Comparison of ENCODE assay signal across 26 mouse cellular contexts in the genomic region with DNA sequence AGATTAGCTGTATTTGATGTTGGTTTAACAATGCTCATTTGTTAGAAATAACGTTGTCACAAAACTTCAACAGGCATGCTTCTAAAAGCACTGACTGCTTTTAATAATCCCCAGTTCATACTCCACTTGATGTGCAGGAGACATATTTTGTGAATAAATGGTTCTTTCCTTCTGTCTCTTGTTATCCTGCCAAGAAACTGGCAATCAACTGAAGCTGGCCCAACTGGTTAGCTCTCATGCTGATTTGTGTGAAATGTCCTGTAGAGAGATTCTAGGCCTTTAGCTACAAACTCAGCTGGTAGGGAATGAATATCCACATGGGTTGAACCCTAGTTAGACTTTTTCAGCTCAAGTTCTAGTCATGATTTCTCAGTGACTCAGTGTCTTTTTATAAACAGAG.
DNase-seq lines count a peak whose midpoint lies in the region; ATAC-seq lines count a peak whose summit lies in the region.
"Had no signal": no experiment of that assay in that cellular context is flagged by ENCODE, and none has a peak within 500 bp of the region (broad histone marks: within the 10 kb centered on the region; RNA-seq: fewer than 3 reads in every experiment).

No protein-coding gene starts in this region.

- DNase-seq in embryonic facial prominence, embryonic 14.5 days (ENCODE audit: low spot score): peak; percentile 42
- DNase-seq in embryonic facial prominence, embryonic 10.5 days (ENCODE audit: low spot score): no peak
- DNase-seq in layer of hippocampus, adult 11-12 months (ENCODE audit: low spot score): peak; percentile 3
- no peak for DNase-seq in layer of hippocampus, postnatal 25 days (ENCODE audit: extremely low spot score in 1 of 2, low spot score in 1 of 2)
- DNase-seq in brain, adult 2 months (ENCODE audit: low read depth, low spot score): peak; percentile 22
- peak; percentile 9 for DNase-seq in layer of hippocampus, adult 9-11 months
- DNase-seq in gastrocnemius, postnatal 10 days: no peak
- DNase-seq: adrenal gland, adult 2 months; B cell, adult 2 months; cerebellum, adult 9-11 months; gastrocnemius, adult 2 months; heart, postnatal 4 days; kidney, postnatal 36 days; lung, embryonic 14.5 days; right cerebral cortex, postnatal 4 days; thymus, postnatal 14 days had no signal

- WGBS in embryonic facial prominence, embryonic 14.5 days: 61% methylated on average over 1 of the region's 1 CpGs
- WGBS in embryonic facial prominence, embryonic 10.5 days: 74% methylated on average over 1 of the region's 1 CpGs

- no peak overlapping the region for H3K4me2 ChIP-seq in embryonic facial prominence, embryonic 14.5 days (ENCODE audit: low read depth, low read length)
- H3K4me2 ChIP-seq: embryonic facial prominence, embryonic 13.5 days; limb, embryonic 15.5 days; lung, embryonic 14.5 days; midbrain, embryonic 15.5 days had no signal

- no peaks in the 10 kb centered on the region for H3K36me3 ChIP-seq in embryonic facial prominence, embryonic 14.5 days (ENCODE audit: control insufficient read depth, insufficient read depth, low read length)
- no peaks in the 10 kb centered on the region for H3K36me3 ChIP-seq in embryonic facial prominence, embryonic 10.5 days (replicated peaks)
- H3K36me3 ChIP-seq: embryonic facial prominence, embryonic 13.5 days; G1E; heart, embryonic 10.5 days; limb, embryonic 15.5 days; midbrain, embryonic 15.5 days had no signal

- no peaks in the 10 kb centered on the region for H3K4me1 ChIP-seq in embryonic facial prominence, embryonic 14.5 days (ENCODE audit: control insufficient read depth, insufficient read depth, low read length)
- H3K4me1 ChIP-seq in embryonic facial prominence, embryonic 10.5 days: no peaks in the 10 kb centered on the region
- H3K4me1 ChIP-seq: embryonic facial prominence, embryonic 13.5 days; heart, embryonic 10.5 days; limb, embryonic 15.5 days; midbrain, embryonic 15.5 days had no signal

- no peak overlapping the region for H3K27ac ChIP-seq in embryonic facial prominence, embryonic 14.5 days (replicated peaks; ENCODE audit: low read depth, low read length)
- no peak overlapping the region for H3K27ac ChIP-seq in embryonic facial prominence, embryonic 10.5 days (replicated peaks)
- H3K27ac ChIP-seq: embryonic facial prominence, embryonic 13.5 days; gastrocnemius, adult 2 months; heart, embryonic 10.5 days; limb, embryonic 15.5 days; liver, embryonic 14.5 days; midbrain, embryonic 15.5 days had no signal

- H3K9ac ChIP-seq in embryonic facial prominence, embryonic 14.5 days (ENCODE audit: low read depth, low read length): no peak overlapping the region
- H3K9ac ChIP-seq: embryonic facial prominence, embryonic 13.5 days; limb, embryonic 15.5 days; liver, embryonic 14.5 days; lung, embryonic 14.5 days; midbrain, embryonic 15.5 days had no signal

- no peak for ATAC-seq in embryonic facial prominence, embryonic 14.5 days (ENCODE audit: low read depth)
- ATAC-seq: intestine, postnatal 0 days; midbrain, embryonic 15.5 days; Patski had no signal

- no peaks in the 10 kb centered on the region for H3K27me3 ChIP-seq in embryonic facial prominence, embryonic 14.5 days (replicated peaks; ENCODE audit: control insufficient read depth, insufficient read depth, low read length)
- no peaks in the 10 kb centered on the region for H3K27me3 ChIP-seq in embryonic facial prominence, embryonic 10.5 days (replicated peaks; ENCODE audit: low read depth, poor library complexity, severe bottlenecking)
- H3K27me3 ChIP-seq: CH12.LX; embryonic facial prominence, embryonic 13.5 days; limb, embryonic 15.5 days; midbrain, embryonic 15.5 days; Patski had no signal

- H3K4me3 ChIP-seq in embryonic facial prominence, embryonic 14.5 days (ENCODE audit: low read depth, low read length): no peak overlapping the region
- H3K4me3 ChIP-seq in embryonic facial prominence, embryonic 10.5 days: no peak overlapping the region
- H3K4me3 ChIP-seq: embryonic facial prominence, embryonic 13.5 days; gastrocnemius, adult 2 months; heart, embryonic 10.5 days; limb, embryonic 15.5 days; midbrain, embryonic 15.5 days; myocyte had no signal

- H3K9me3 ChIP-seq in embryonic facial prominence, embryonic 14.5 days (ENCODE audit: control insufficient read depth, low read length): no peaks in the 10 kb centered on the region
- no peaks in the 10 kb centered on the region for H3K9me3 ChIP-seq in embryonic facial prominence, embryonic 10.5 days
- H3K9me3 ChIP-seq: embryonic facial prominence, embryonic 13.5 days; heart, embryonic 10.5 days; limb, embryonic 15.5 days; midbrain, embryonic 15.5 days had no signal

Comparison
In these comparisons a context has a peak if more than half of its experiments do, and no peak if none do; other contexts are left out.
1. DNase-seq: peak in embryonic facial prominence, embryonic 14.5 days (single experiment), layer of hippocampus, adult 11-12 months (single experiment), brain, adult 2 months (single experiment) and layer of hippocampus, adult 9-11 months (single experiment); none in embryonic facial prominence, embryonic 10.5 days (single experiment), layer of hippocampus, postnatal 25 days (0 of 2) and gastrocnemius, postnatal 10 days (single experiment).